Mouse (Mus musculus): ENCODE results near the gene Ssbp3.

- TF ChIP-seq CTCF (IDR thresholded peaks at IDR 0.05; ENCODE audit: insufficient read depth, low read depth, low read length), result no peak
- TF ChIP-seq POLR2A (IDR thresholded peaks at IDR 0.05; ENCODE audit: insufficient read depth, low read depth, low read length), result no peak
These were observed 93.8 kb downstream of the Ssbp3 start for GRCm38 (mm10) chr4:107004346-107004745.
